Mouse (Mus musculus): ENCODE measurements around the gene Tsen34. TPM values are rescaled to one million over a fixed set of nuclear protein-coding genes. Genes with fewer than 3 reads are reported as not detected.

Tsen34 gene
- 204 and 215 TPM in 2 replicates for polyA plus RNA-seq (2016; fragmentation: Nextera tagmentation; extraction: Ambion mirVana)

GRCm38 (mm10) chr7:3692382-3692986 lies at the start of gene Tsen34:
Tsen34 (plus strand) TSS chr7:3692863.
- Histone ChIP-seq H3K4me2 (peak within 1 kb of the TSS; percentile 74), H3K36me3 (replicated peaks) (peaks cover 14% of the 10 kb centered on the region), H3K9me3 (no peaks in the 10 kb centered on the region), H3K27me3 (no peaks in the 10 kb centered on the region), H3K4me1 (peaks cover 26% of the 10 kb centered on the region), H3K9ac (peak within 1 kb of the TSS; percentile 86), H3K4me3 (replicated peaks) (peak within 1 kb of the TSS; percentile 59), H3K27ac (peak within 1 kb of the TSS; percentile 95)
- WGBS: under 1% methylated on average over 49 of the region's 49 CpGs
- no peak; the same call in 1 of the 2 replicates for ATAC-seq (ENCODE audit: low FRiP score)

- Histone ChIP-seq H3K9ac (no peak overlapping the region), H3K4me3 (replicated peaks) (no peak overlapping the region), H3K4me1 (peaks cover 30% of the 10 kb centered on the region), H3K36me3 (replicated peaks) (peaks cover 43% of the 10 kb centered on the region), H3K9me3 (no peaks in the 10 kb centered on the region), H3K27ac (no peak overlapping the region), H3K27me3 (no peaks in the 10 kb centered on the region), H3K4me2 (no peak overlapping the region)
- no peak for ATAC-seq (ENCODE audit: low FRiP score)
- 73% methylated on average over 5 of the region's 5 CpGs for WGBS
These were observed 49.3 kb upstream of the Tsen34 start for GRCm38 (mm10) chr7:3643412-3643811.

- Histone ChIP-seq H3K9me3 (no peaks in the 10 kb centered on the region), H3K4me3 (replicated peaks) (peak overlapping the region; percentile 98), H3K4me2 (peak overlapping the region; percentile 65), H3K9ac (peak overlapping the region; percentile 34), H3K4me1 (peaks cover 35% of the 10 kb centered on the region), H3K36me3 (replicated peaks) (peaks cover 42% of the 10 kb centered on the region), H3K27me3 (no peaks in the 10 kb centered on the region), H3K27ac (peak overlapping the region; percentile 36; the same call in 1 of the 2 replicates)
- no peak for ATAC-seq (ENCODE audit: low FRiP score)
- 22% methylated on average over 9 of the region's 9 CpGs for WGBS
These were observed 48.8 kb upstream of the Tsen34 start for GRCm38 (mm10) chr7:3643843-3644242.

GRCm38 (mm10) chr7:3644348-3644671 lies 48.4 kb upstream of the Tsen34 start:
- Histone ChIP-seq H3K4me3 (replicated peaks) (peak overlapping the region; percentile 98), H3K4me2 (peak overlapping the region; percentile 65), H3K36me3 (replicated peaks) (peaks cover 39% of the 10 kb centered on the region), H3K9ac (peak overlapping the region; percentile 34; the same call in 1 of the 2 replicates), H3K9me3 (no peaks in the 10 kb centered on the region), H3K27me3 (no peaks in the 10 kb centered on the region), H3K4me1 (peaks cover 39% of the 10 kb centered on the region), H3K27ac (peak overlapping the region; percentile 36; the same call in 1 of the 2 replicates)
- WGBS: 1% methylated on average over 11 of the region's 11 CpGs
- ATAC-seq (ENCODE audit: low FRiP score): no peak

GRCm38 (mm10) chr7:3644672-3645487 lies 47.8 kb upstream of the Tsen34 start, which contains the start of gene Cnot3:
Cnot3 (plus strand) TSS chr7:3645268.
- Histone ChIP-seq H3K9me3 (no peaks in the 10 kb centered on the region), H3K4me2 (peak within 1 kb of the TSS; percentile 94), H3K4me1 (peaks cover 39% of the 10 kb centered on the region), H3K27me3 (no peaks in the 10 kb centered on the region), H3K36me3 (replicated peaks) (peaks cover 34% of the 10 kb centered on the region), H3K4me3 (replicated peaks) (peak within 1 kb of the TSS; percentile 98), H3K9ac (peak within 1 kb of the TSS; percentile 99), H3K27ac (peak within 1 kb of the TSS; percentile 97)
- ATAC-seq (ENCODE audit: low FRiP score): peak; percentile 98
- WGBS: under 1% methylated on average over 48 of the region's 58 CpGs

- Histone ChIP-seq H3K4me2 (peak overlapping the region; percentile 94), H3K36me3 (replicated peaks) (peaks cover 31% of the 10 kb centered on the region), H3K9ac (peak overlapping the region; percentile 99), H3K9me3 (no peaks in the 10 kb centered on the region), H3K4me3 (replicated peaks) (peak overlapping the region; percentile 98), H3K27ac (peak overlapping the region; percentile 97), H3K27me3 (no peaks in the 10 kb centered on the region), H3K4me1 (peaks cover 39% of the 10 kb centered on the region)
- peak; percentile 5; the same call in 1 of the 2 replicates for ATAC-seq (ENCODE audit: low FRiP score)
- under 1% methylated on average over 44 of the region's 58 CpGs for WGBS
These were observed 47.1 kb upstream of the Tsen34 start for GRCm38 (mm10) chr7:3645488-3646025.

- 27% methylated on average over 9 of the region's 9 CpGs for WGBS
- Histone ChIP-seq H3K27me3 (no peaks in the 10 kb centered on the region), H3K4me3 (replicated peaks) (peak overlapping the region; percentile 98), H3K36me3 (replicated peaks) (peaks cover 31% of the 10 kb centered on the region), H3K9me3 (no peaks in the 10 kb centered on the region), H3K4me1 (peaks cover 39% of the 10 kb centered on the region), H3K4me2 (peak overlapping the region; percentile 94), H3K27ac (peak overlapping the region; percentile 97; the same call in 1 of the 2 replicates), H3K9ac (peak overlapping the region; percentile 99)
- no peak for ATAC-seq (ENCODE audit: low FRiP score)
These were observed 46.5 kb upstream of the Tsen34 start for GRCm38 (mm10) chr7:3646188-3646587.

GRCm38 (mm10) chr7:3646641-3647040 lies 46.0 kb upstream of the Tsen34 start:
- peak overlapping the region; percentile 98 for H3K4me3 ChIP-seq (replicated peaks)
- peaks cover 31% of the 10 kb centered on the region for H3K36me3 ChIP-seq (replicated peaks)
- H3K9me3 ChIP-seq: no peaks in the 10 kb centered on the region
- H3K9ac ChIP-seq: peak overlapping the region; percentile 99
- no peak for ATAC-seq (ENCODE audit: low FRiP score)
- WGBS: 73% methylated on average over 4 of the region's 4 CpGs
- peaks cover 39% of the 10 kb centered on the region for H3K4me1 ChIP-seq
- no peaks in the 10 kb centered on the region for H3K27me3 ChIP-seq
- peak overlapping the region; percentile 94 for H3K4me2 ChIP-seq
- no peak overlapping the region for H3K27ac ChIP-seq

GRCm38 (mm10) chr7:3656966-3657365 lies 35.7 kb upstream of the Tsen34 start:
- no peak overlapping the region for H3K4me2 ChIP-seq
- no peak for ATAC-seq (ENCODE audit: low FRiP score)
- H3K4me3 ChIP-seq (replicated peaks): no peak overlapping the region
- H3K9ac ChIP-seq: no peak overlapping the region
- peaks cover 99% of the 10 kb centered on the region for H3K36me3 ChIP-seq (replicated peaks)
- no peaks in the 10 kb centered on the region for H3K9me3 ChIP-seq
- no peaks in the 10 kb centered on the region for H3K27me3 ChIP-seq
- no peak overlapping the region for H3K27ac ChIP-seq
- WGBS: 94% methylated on average over 4 of the region's 4 CpGs
- H3K4me1 ChIP-seq: no peaks in the 10 kb centered on the region

GRCm38 (mm10) chr7:3658578-3658977 lies 34.1 kb upstream of the Tsen34 start:
- H3K27me3 ChIP-seq: no peaks in the 10 kb centered on the region
- no peak overlapping the region for H3K27ac ChIP-seq
- H3K4me3 ChIP-seq (replicated peaks): no peak overlapping the region
- no peak overlapping the region for H3K9ac ChIP-seq
- no peak overlapping the region for H3K4me2 ChIP-seq
- 93% methylated on average over 14 of the region's 14 CpGs for WGBS
- ATAC-seq (ENCODE audit: low FRiP score): no peak
- peaks cover 99% of the 10 kb centered on the region for H3K36me3 ChIP-seq (replicated peaks)
- H3K4me1 ChIP-seq: peaks cover 2% of the 10 kb centered on the region
- H3K9me3 ChIP-seq: no peaks in the 10 kb centered on the region

GRCm38 (mm10) chr7:3664524-3665214 lies 28.0 kb upstream of the Tsen34 start:
- Histone ChIP-seq H3K36me3 (replicated peaks) (peaks cover 39% of the 10 kb centered on the region), H3K4me3 (replicated peaks) (peak overlapping the region; percentile 62), H3K27ac (peak overlapping the region; percentile 78), H3K27me3 (no peaks in the 10 kb centered on the region), H3K4me2 (peak overlapping the region; percentile 79), H3K9ac (peak overlapping the region; percentile 72), H3K4me1 (peaks cover 20% of the 10 kb centered on the region), H3K9me3 (no peaks in the 10 kb centered on the region)
- peak; percentile 30; the same call in 1 of the 2 replicates for ATAC-seq (ENCODE audit: low FRiP score)
- WGBS: 35% methylated on average over 15 of the region's 15 CpGs

Data from forebrain, embryonic 12.5 days (tissue).